In genomic region chr9:63666612-63667372, GRCm38 (mm10) we compare ENCODE assay signal across 8 mouse cellular contexts.
DNase-seq lines count a peak whose midpoint lies in the region; ATAC-seq and TF ChIP-seq lines count a peak whose summit lies in the region.

No protein-coding gene starts in this region.

- peak overlapping the region; percentile 25 for H3K27ac ChIP-seq in heart, embryonic 10.5 days
- peak overlapping the region; percentile 61 for H3K27ac ChIP-seq in kidney, embryonic 16.5 days (ENCODE audit: low read length)
- peak overlapping the region; percentile 6 for H3K27ac ChIP-seq in small intestine, adult 2 months (ENCODE audit: insufficient read depth, low read depth, low read length)

- DNase-seq in urinary bladder, postnatal 14 days (ENCODE audit: low spot score) = peak; percentile 34
- DNase-seq in urinary bladder, postnatal 25 days (ENCODE audit: low spot score) = no peak
- DNase-seq in heart, embryonic 10.5 days (ENCODE audit: low spot score) = no peak
- DNase-seq in layer of hippocampus, postnatal 36 days = no peak
- DNase-seq in spleen, postnatal 4 days (ENCODE audit: low spot score in 2 of 2) = no peak
- no peak for DNase-seq in right cerebral cortex, postnatal 4 days

- H3K4me2 ChIP-seq in kidney, embryonic 16.5 days (replicated peaks; ENCODE audit: low read depth, low read length) = no peak overlapping the region

- H3K9ac ChIP-seq in kidney, embryonic 16.5 days (replicated peaks; ENCODE audit: low read length) = no peak overlapping the region; the same call in 1 of the 2 replicates

- 0 out of 2 replicates have a peak, but pooled peaks have one; percentile 23 for TF ChIP-seq POLR2A in small intestine, adult 2 months (IDR thresholded peaks at IDR 0.05; ENCODE audit: low read depth, low read length)

- H3K36me3 ChIP-seq in heart, embryonic 10.5 days = peaks cover 60% of the 10 kb centered on the region
- H3K36me3 ChIP-seq in kidney, embryonic 16.5 days (ENCODE audit: insufficient read depth, low read length) = peaks cover 7% of the 10 kb centered on the region; the same call in 1 of the 2 replicates
- peaks cover 15% of the 10 kb centered on the region for H3K36me3 ChIP-seq in small intestine, adult 2 months (ENCODE audit: control insufficient read depth, insufficient read depth, low read length)

- no peak for TF ChIP-seq CTCF in small intestine, adult 2 months (IDR thresholded peaks at IDR 0.05; ENCODE audit: extremely low read depth, insufficient read length, insufficient replicate concordance, low read depth, low read length)

- peaks cover 74% of the 10 kb centered on the region for H3K4me1 ChIP-seq in heart, embryonic 10.5 days
- H3K4me1 ChIP-seq in kidney, embryonic 16.5 days (ENCODE audit: insufficient read depth, low read length) = peaks cover 78% of the 10 kb centered on the region
- H3K4me1 ChIP-seq in small intestine, adult 2 months (ENCODE audit: control insufficient read depth, insufficient read depth, insufficient read length, low read length) = peaks cover 50% of the 10 kb centered on the region

- H3K4me3 ChIP-seq in heart, embryonic 10.5 days = no peak overlapping the region
- no peak overlapping the region for H3K4me3 ChIP-seq in kidney, embryonic 16.5 days (ENCODE audit: low read length)
- no peak overlapping the region for H3K4me3 ChIP-seq in small intestine, adult 2 months (ENCODE audit: low read depth, low read length)

- no peaks in the 10 kb centered on the region for H3K27me3 ChIP-seq in heart, embryonic 10.5 days (ENCODE audit: insufficient read depth, poor library complexity, severe bottlenecking)
- H3K27me3 ChIP-seq in kidney, embryonic 16.5 days (ENCODE audit: insufficient read depth, low read length) = no peaks in the 10 kb centered on the region
- no peaks in the 10 kb centered on the region for H3K27me3 ChIP-seq in small intestine, adult 2 months (ENCODE audit: control insufficient read depth, insufficient read depth, low read length)

- no peaks in the 10 kb centered on the region for H3K9me3 ChIP-seq in heart, embryonic 10.5 days
- H3K9me3 ChIP-seq in kidney, embryonic 16.5 days (ENCODE audit: low read length) = no peaks in the 10 kb centered on the region

- 69% methylated on average over 18 of the region's 18 CpGs for WGBS in heart, embryonic 10.5 days
- WGBS in kidney, embryonic 16.5 days = 33% methylated on average over 18 of the region's 18 CpGs
- WGBS in small intestine, adult 2 months = 58% methylated on average over 18 of the region's 18 CpGs

- 0 out of 2 replicates have a peak, but pooled peaks have one; percentile 29 for ATAC-seq in kidney, embryonic 16.5 days (ENCODE audit: low FRiP score, low TSS enrichment)

Comparison
In these comparisons a context has a peak if more than half of its experiments do, and no peak if none do; other contexts are left out.
1. H3K27ac ChIP-seq: peak in every context shown above with its lines; median percentile 61 in kidney, embryonic 16.5 days; 25 in heart, embryonic 10.5 days; 6 in small intestine, adult 2 months.